Mouse (Mus musculus) olfactory bulb, adult 2 months (tissue): ENCODE results near the gene Kyat1. TPM values are rescaled to one million over a fixed set of nuclear protein-coding genes. Genes with fewer than 3 reads are reported as not detected.
"Not testable (repeated sequence)": the region's sequence is repeated elsewhere in the genome, so short reads cannot be mapped to it uniquely, and the experiment has no call there.

ENCODE experiments used
- H3K27ac ChIP-seq: fragments of 200-500 bp; 2 replicates; pipeline ENCODE4 v1.5.1; 2012; ENCODE audit warnings: low read depth, low read length; ENCODE audit not compliant: insufficient read depth
- H3K4me1 ChIP-seq: fragments of 200-500 bp; 2 replicates; pipeline ENCODE4 v1.6.1; 2012; ENCODE audit warnings: low read length; ENCODE audit not compliant: control insufficient read depth, insufficient read depth
- H3K4me3 ChIP-seq: fragments of 200-500 bp; 2 replicates; pipeline ENCODE4 v1.5.1; 2012; ENCODE audit warnings: mild to moderate bottlenecking, low read depth, low read length, moderate library complexity; ENCODE audit not compliant: insufficient read depth
- CTCF ChIP-seq: fragments of 200-500 bp; IDR thresholded peaks from 2 replicates; pipeline ENCODE4 v1.5.1; 2012; ENCODE audit warnings: low read depth, mild to moderate bottlenecking, low read length, moderate library complexity; ENCODE audit not compliant: insufficient read depth
- POLR2A ChIP-seq: fragments of 200-500 bp; IDR thresholded peaks from 2 replicates; pipeline ENCODE4 v1.6.1; 2012; ENCODE audit warnings: mild to moderate bottlenecking, low read depth, low read length, moderate library complexity; ENCODE audit not compliant: insufficient read depth
- WGBS: fragments of 180-500 bp; shearing (Covaris S2); methylation state at CpG from one replicate; pipeline ENCODE4 v1.1.7; 2018; 5-methylcytosine and 5-hydroxymethylcytosine counted together
- polyA plus RNA-seq: library from polyadenylated mRNA; stranded (reverse); fragments of >200 nt; gene quantifications from 2 replicates; pipeline ENCODE4 v1.2.4, GENCODE M21; 2012; ENCODE audit warnings: low replicate concordance; ENCODE audit not compliant: missing spikeins, insufficient read depth, insufficient read length

Gene Kyat1
- polyA plus RNA-seq, 1 experiment = not detected

DNA sequence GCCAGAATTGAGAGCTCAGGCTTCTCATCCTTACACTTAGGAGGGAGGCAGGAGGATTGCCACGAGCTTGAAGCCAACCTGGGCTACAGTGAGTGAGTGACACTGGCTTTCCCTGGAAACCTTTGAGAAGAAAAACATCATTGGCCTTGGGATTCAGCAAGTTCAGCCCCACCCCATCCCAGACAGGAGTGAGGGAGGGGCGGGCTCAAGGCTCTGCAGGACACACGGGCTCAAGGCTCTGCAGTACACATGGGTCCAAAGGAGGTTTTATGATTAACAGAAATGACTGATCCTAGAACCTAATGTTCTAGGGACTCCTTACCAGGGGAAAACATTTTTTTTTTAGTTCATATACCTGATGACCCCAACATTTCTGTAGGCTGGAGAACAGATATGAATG lies 21.9 kb downstream of the Kyat1 start:
- 72% methylated on average over 3 of the region's 3 CpGs for WGBS
- no peak for TF ChIP-seq POLR2A
- no peak for TF ChIP-seq CTCF
- Histone ChIP-seq H3K27ac (no peak overlapping the region), H3K4me3 (no peak overlapping the region), H3K4me1 (no peaks in the 10 kb centered on the region)

DNA sequence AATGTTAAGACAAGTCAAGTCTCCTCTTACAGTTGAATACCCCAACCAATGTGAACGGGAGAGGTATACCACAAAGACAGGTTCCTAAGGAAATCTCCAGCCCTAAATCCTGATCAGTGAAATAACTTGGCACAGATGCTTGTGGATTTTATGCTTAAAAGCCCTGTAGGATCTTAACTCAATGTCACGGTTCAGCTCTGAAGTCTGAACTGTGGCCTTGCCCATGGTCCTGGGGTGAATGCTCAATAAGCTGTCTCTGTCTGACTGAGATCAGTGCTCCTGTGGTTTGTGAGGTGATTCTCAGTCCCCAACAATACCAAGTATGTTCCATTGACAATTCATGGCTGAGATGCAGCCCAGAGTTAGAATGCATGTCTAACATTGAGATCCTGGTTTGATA lies 23.2 kb downstream of the Kyat1 start:
- no peak overlapping the region for H3K4me3 ChIP-seq
- no peak overlapping the region for H3K27ac ChIP-seq
- WGBS = 85% methylated on average over 2 of the region's 2 CpGs
- peaks cover 5% of the 10 kb centered on the region for H3K4me1 ChIP-seq
- no peak for TF ChIP-seq CTCF
- TF ChIP-seq POLR2A = no peak

DNA sequence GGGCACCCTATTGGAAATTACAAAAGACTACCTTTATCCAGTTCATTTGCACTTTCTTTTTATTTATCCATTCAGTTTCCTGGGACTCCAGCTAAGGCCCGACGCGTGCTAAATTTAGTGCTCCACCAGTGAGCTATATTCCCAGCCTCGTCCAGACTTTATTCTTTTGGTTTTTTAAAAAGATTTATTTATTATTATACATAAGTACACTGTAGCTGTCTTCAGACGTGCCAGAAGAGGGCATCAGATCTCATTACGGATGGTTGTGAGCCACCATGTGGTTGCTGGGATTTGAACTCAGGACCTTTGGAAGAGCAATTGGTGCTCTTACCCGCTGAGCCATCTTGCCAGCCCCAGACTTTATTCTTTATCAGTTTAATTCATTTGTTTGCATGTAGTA lies 26.9 kb downstream of the Kyat1 start:
- Histone ChIP-seq H3K4me1 (peaks cover 18% of the 10 kb centered on the region), H3K4me3 (peak overlapping the region; percentile 64; the same call in 1 of the 2 replicates)
- WGBS = 24% methylated on average over 7 of the region's 7 CpGs
- H3K27ac ChIP-seq = not testable (repeated sequence)

DNA sequence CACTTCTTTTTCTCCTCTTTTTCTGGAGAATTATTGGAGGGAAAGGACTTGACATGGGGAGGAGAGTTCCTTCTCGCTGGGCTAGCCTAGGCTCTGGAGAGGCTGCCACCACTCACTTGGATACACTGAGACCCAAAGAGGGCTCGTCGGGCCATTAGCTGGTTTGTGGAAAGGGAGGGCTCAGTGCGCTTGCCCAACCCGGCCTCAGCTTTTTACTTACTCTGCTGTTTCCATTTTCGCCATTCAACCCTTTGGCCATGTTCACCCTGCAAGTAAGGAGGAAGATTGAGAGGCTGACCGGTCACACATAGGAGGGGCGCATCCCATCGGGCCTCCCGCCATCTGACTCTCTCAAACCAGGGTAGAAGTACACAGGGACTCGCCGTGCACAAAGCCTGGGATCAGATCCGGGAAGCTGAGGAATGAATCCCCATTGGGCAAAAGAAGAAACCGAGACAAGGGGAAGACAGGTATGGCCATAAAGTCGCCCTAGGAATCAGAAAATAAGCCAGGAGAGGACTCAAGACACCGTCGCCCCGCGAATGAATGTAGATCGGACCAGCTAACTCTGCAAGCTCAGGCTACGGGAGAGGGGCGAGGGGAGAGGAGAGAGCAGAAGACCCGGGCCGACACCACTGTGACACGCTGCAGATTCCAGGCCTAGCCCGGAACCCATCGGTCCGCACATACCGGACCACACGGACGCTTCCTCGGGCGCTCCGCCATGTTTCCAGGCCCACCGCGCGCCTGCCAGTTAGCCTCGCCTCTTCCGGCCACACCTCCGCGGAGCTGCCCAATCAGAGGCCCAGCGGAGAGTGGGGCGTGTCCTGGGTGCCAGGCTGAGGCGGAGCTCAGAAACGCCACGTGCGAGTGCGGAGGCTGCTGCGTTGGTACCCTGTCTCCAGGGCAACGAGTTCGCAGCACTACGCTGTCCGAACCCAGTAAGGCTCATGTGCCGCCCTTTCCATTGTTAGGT lies 27.7 kb downstream of the Kyat1 start, which contains the start of gene Spout1:
TSS of gene Spout1 (minus strand) at position 760 of the 976 bp plus-strand sequence.
- Histone ChIP-seq H3K4me3 (peak within 1 kb of the TSS; percentile 64), H3K27ac (no peak within 1 kb of the TSS; the same call in 1 of the 2 replicates), H3K4me1 (peaks cover 24% of the 10 kb centered on the region)
- WGBS = 2% methylated on average over 54 of the region's 54 CpGs
- TF ChIP-seq POLR2A (peak; percentile 74), CTCF (no peak)

DNA sequence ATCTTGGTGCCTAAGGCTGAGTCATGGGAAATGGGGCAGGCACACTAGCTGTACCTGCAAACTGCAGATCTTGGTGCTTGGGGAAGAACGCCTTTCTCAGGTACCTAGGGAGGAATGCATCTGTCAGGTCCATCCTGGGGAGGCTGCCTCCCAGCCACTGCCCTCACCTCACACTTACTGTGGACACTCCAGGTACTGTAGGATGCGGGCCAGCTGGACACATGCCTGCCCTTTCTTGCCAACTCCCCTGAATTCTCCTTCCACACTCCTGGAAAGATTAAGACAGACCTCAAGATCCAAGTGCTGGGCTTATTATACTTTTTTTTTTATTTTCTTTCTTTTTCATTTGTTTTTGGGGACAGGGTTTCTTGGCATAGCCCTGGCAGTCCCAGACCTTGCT lies 29.1 kb downstream of the Kyat1 start:
- TF ChIP-seq CTCF = no peak
- TF ChIP-seq POLR2A = no peak
- Histone ChIP-seq H3K4me3 (no peak overlapping the region), H3K27ac (no peak overlapping the region), H3K4me1 (peaks cover 34% of the 10 kb centered on the region)
- 97% methylated on average over 2 of the region's 2 CpGs for WGBS

DNA sequence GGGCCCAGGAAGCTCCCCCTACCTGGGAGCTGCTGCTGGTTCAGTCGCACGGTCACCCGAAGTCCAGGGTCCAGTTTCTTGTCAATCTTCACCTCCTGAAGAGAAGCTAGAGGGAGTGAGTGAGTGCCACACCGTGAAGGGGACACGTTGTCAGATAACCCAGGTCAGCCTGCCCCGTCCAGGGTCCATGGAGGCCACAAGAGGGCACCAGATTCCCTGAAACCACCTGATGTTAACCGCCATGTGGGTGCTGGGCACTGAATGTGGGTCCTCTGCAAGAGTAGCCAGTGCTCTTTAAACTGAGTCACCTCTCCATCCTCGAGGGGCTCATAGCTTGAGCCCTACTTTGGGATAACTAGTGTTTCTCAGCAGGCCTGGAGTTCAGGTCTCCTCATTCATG lies 29.8 kb downstream of the Kyat1 start:
- WGBS = 92% methylated on average over 8 of the region's 8 CpGs

DNA sequence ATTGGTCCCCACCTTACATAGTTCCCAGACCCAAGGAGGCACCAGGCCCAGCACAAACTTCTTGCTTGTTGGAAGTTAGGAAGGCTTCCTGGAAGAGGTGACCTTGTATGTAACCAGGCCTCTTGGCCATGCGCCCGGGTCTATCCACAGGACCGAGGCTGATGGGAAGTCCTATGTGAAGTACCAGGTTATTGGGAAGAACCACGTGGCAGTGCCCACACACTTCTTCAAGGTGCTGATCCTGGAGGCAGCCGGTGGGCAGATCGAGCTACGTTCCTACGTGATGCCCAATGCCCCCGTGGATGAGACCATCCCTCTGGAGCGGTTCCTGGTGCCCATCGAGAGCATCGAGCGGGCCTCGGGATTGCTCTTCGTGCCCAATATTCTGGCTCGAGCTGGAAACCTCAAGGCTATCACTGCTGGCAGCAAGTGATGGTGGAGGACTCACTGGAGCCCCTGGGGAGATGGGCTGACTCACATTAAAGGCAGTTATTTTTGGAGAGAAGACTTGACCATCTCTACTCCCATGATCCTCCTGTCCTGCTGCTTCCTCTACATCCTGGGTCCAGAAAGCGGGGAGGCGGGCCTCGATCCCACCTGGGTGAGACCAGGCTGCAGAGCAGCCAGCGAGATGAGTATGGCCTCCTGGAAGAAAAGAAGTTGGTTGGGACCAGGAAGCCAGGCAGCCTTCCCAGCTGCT lies 32.0 kb downstream of the Kyat1 start:
- peaks cover 34% of the 10 kb centered on the region for H3K4me1 ChIP-seq
- H3K4me3 ChIP-seq = no peak overlapping the region
- TF ChIP-seq POLR2A = 0 out of 2 replicates have a peak, but pooled peaks have one; percentile 8
- TF ChIP-seq CTCF = no peak
- 95% methylated on average over 20 of the region's 20 CpGs for WGBS
- H3K27ac ChIP-seq = no peak overlapping the region

More for the DNA sequence above, 29.8 kb downstream of the Kyat1 start:
- Histone ChIP-seq H3K4me3 (no peak overlapping the region), H3K27ac (no peak overlapping the region), H3K4me1 (peaks cover 34% of the 10 kb centered on the region)
- TF ChIP-seq CTCF (no peak), POLR2A (no peak)

DNA sequence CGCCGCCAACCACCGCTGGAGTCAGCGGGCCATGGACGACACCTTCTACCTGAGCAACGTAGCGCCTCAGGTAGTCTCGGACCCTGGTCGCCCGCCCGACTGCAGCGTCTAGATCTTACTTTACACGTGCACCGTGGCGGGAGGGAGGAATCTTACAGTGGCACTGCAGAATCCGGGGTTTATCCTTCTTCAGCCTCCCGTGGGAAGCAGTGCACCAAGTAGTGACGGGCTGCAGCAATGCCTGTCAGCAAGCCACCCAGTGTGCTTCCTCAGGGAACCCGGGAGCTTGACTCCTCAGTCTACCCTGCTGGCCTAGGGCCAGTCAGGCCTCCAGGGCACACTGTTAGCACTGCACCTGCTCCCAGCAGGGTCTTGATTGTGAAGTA lies 33.7 kb downstream of the Kyat1 start:
- under 1% methylated on average over 19 of the region's 19 CpGs for WGBS
- no peak for TF ChIP-seq POLR2A
- no peak for TF ChIP-seq CTCF

More for the DNA sequence above, 33.7 kb downstream of the Kyat1 start:
- H3K4me1 ChIP-seq = peaks cover 25% of the 10 kb centered on the region
- peak overlapping the region; percentile 93 for H3K27ac ChIP-seq
- H3K4me3 ChIP-seq = peak overlapping the region; percentile 63
